Mouse (Mus musculus): ENCODE data around the gene Vamp5. TPM values are rescaled to one million over a fixed set of nuclear protein-coding genes. Genes with fewer than 3 reads are reported as not detected.

Vamp5 gene
- polyA plus RNA-seq (2014; fragmentation: Illumina TruSeq; extraction: RNeasy Lipid Tissue Mini Kit (QIAGEN cat#74804); ENCODE audit: low read depth, low replicate concordance): 93.9 TPM

DNA sequence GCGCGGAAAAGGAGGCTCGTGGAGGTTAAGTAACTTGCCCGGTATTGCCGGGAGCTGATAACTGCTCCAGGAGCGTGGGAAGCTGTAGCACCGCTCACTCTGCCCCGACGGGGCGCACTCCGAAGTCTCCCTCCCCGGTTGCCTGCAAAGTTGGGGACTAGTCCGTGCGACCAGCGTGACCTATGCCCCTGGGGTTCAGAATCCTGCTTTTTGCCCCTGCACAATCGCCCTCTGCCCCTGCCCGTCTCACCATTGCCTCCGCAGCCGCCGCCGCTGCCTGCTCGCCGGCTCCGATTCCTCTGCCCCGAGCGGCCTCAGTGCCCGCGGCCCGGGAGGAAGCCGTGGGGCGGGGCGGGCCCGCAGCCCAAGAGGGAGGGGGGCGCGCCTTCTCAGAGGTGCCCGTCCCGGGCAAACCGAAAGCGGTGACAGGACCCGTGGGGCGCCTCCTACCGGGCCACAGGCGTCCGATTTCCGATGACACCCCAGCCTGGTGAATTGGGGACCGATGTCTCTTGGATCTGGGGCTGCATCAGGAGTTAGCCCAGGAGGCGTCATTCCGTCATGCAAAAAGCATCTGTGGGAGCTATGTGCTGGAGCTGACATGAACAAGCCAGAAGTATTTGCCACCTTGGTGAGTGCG lies at the start of gene Vamp5:
Vamp5 (minus strand) TSS at position 338 of the 640 bp plus-strand sequence.

DNA sequence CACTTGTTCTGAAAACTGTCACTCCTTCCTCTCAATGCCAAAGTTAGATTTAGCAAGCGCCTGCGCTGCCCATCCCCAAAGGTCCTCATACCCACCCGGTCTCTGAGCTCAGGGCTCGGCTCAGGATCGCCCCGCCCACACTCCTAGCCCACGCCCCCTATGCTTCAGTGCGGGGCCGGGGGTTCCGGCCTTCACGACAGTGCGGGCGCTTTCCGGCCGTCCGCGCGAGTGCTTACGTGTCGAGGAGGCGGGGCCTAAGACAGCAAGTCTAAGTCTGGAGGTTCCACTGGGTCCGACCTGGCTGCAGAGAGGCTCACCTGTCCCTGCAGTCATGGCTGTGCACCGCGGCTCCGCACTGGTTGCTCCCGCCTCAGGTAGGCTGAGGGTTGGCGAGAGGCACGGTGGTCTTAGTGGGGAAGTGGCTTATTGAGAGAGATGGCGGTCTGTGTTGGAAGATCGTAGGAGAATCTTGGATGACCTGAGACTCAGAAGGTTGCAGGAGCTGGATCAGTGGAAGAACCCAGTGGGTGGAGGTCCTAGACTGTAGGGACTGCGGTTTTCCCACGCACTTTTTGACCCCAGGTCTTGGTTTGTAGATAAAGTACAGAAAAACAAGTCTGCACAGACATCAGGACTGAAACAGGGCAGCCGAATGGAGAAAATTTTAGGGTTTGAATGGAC lies 33.9 kb upstream of the Vamp5 start, which contains the start of gene Ggcx:
Ggcx (plus strand) TSS at position 233 of the 681 bp plus-strand sequence.

GRCm38 (mm10) chr6:72389941-72390771 lies 9.9 kb upstream of the Vamp5 start, which contains the start of gene Vamp8:
Gene Vamp8 (minus strand): TSS chr6:72390703.

GRCm38 (mm10) chr6:72366844-72367443 lies 13.3 kb downstream of the Vamp5 start, which contains the start of gene Rnf181:
Gene Rnf181 (minus strand): TSS chr6:72366956.

DNA sequence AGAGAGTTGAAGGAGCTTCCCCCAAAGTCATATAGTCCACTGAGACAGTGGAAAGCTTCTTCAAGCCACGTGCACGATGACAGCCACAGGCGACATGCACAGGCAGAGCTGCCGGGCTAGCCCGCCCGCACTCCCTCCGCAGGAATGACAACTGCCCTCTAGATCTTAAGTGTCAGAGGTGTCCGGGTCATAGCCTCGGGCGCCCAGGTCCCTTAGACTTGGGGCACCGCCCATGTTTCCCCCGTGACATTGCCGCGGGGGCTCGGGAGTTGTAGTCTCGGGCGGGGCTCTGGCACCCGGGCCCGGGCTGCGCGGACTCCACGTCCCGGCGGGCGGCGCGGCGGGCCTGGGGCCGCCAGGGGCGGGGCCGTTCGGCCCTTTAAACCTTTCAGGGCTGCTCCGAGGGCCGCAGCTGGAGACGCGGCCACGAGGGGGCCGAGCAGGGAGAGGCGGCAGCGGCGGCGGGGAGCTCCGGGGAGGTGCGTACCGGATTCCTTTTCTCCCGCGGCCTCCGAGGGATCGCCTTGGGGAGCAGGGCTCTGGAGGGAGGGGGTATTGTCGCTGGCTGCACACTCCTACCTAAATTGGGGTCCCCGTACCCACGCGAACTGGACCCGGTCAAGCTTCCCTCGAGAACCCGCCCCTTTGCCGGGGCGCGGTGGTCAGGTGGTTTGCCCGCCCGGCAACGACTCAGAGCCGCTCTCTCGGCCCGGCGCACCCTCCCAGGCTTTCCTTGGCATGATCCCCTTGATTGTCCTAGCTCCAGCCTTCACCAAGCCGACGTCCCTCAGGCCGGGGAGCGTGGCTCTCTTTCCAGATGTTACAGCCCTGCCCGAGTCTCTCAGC lies 25.0 kb downstream of the Vamp5 start, which contains the start of gene Tmem150a:
Tmem150a (plus strand) TSS at position 382 of the 846 bp plus-strand sequence.

GRCm38 (mm10) chr6:72347166-72347941 lies 32.9 kb downstream of the Vamp5 start, which contains the start of gene 0610030E20Rik:
Gene 0610030E20Rik (plus strand): TSS chr6:72347317.

DNA sequence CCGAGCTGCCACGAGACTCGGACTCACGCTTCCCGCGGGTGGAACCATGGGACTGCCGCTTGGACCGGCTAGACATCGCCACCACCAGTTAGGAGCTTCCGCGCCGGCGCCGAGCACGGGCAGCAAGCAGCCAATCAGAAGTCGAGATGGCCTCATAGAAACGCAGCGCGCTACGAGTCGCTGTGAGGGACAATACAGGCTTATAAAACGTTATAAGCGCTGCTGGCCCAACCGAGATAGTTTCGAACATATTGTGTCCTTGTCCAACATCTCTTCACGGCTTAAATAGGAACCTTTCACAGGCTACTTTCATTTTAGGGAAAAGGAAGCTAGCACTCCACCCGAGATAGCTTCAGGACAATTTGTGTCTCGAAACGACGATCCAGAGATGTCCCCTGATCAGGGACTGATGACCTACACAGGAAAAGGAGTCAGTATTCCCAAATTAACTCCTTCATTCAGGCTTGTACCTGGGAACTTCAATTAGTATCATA lies 35.1 kb downstream of the Vamp5 start, which contains the start of gene Usp39:
Usp39 (minus strand) TSS at position 111 of the 494 bp plus-strand sequence.

Other genes starting within 250 kb of the Vamp5 start
- gene Atoh8, start 144.9 kb downstream of the Vamp5 start, polyA plus RNA-seq (2014; fragmentation: Illumina TruSeq; extraction: RNeasy Lipid Tissue Mini Kit (QIAGEN cat#74804); ENCODE audit: low read depth, low replicate concordance): 9.7 TPM
- not detected for gene Sftpb, start 75.9 kb downstream of the Vamp5 start, polyA plus RNA-seq (2014; fragmentation: Illumina TruSeq; extraction: RNeasy Lipid Tissue Mini Kit (QIAGEN cat#74804); ENCODE audit: low read depth, low replicate concordance)
- gene Usp39, start 35.3 kb downstream of the Vamp5 start, polyA plus RNA-seq (2014; fragmentation: Illumina TruSeq; extraction: RNeasy Lipid Tissue Mini Kit (QIAGEN cat#74804); ENCODE audit: low read depth, low replicate concordance): 15.8 TPM
- gene 0610030E20Rik, start 33.2 kb downstream of the Vamp5 start, polyA plus RNA-seq (2014; fragmentation: Illumina TruSeq; extraction: RNeasy Lipid Tissue Mini Kit (QIAGEN cat#74804); ENCODE audit: low read depth, low replicate concordance): 13.1 TPM
- gene Tmem150a, start 25.0 kb downstream of the Vamp5 start, polyA plus RNA-seq (2014; fragmentation: Illumina TruSeq; extraction: RNeasy Lipid Tissue Mini Kit (QIAGEN cat#74804); ENCODE audit: low read depth, low replicate concordance): 40.1 TPM
- 71.2 TPM for gene Rnf181, start 13.5 kb downstream of the Vamp5 start, polyA plus RNA-seq (2014; fragmentation: Illumina TruSeq; extraction: RNeasy Lipid Tissue Mini Kit (QIAGEN cat#74804); ENCODE audit: low read depth, low replicate concordance)
- 110 TPM for gene Vamp8, start 10.2 kb upstream of the Vamp5 start, polyA plus RNA-seq (2014; fragmentation: Illumina TruSeq; extraction: RNeasy Lipid Tissue Mini Kit (QIAGEN cat#74804); ENCODE audit: low read depth, low replicate concordance)
- gene Ggcx, start 33.8 kb upstream of the Vamp5 start, polyA plus RNA-seq (2014; fragmentation: Illumina TruSeq; extraction: RNeasy Lipid Tissue Mini Kit (QIAGEN cat#74804); ENCODE audit: low read depth, low replicate concordance): 23.4 TPM
- 213 TPM for gene Mat2a, start 59.1 kb upstream of the Vamp5 start, polyA plus RNA-seq (2014; fragmentation: Illumina TruSeq; extraction: RNeasy Lipid Tissue Mini Kit (QIAGEN cat#74804); ENCODE audit: low read depth, low replicate concordance)
- gene Sh2d6, start 141.2 kb upstream of the Vamp5 start, polyA plus RNA-seq (2014; fragmentation: Illumina TruSeq; extraction: RNeasy Lipid Tissue Mini Kit (QIAGEN cat#74804); ENCODE audit: low read depth, low replicate concordance): not detected
- 18.2 TPM for gene Capg, start 163.9 kb upstream of the Vamp5 start, polyA plus RNA-seq (2014; fragmentation: Illumina TruSeq; extraction: RNeasy Lipid Tissue Mini Kit (QIAGEN cat#74804); ENCODE audit: low read depth, low replicate concordance)
- 23.2 TPM for gene Elmod3, start 217.9 kb upstream of the Vamp5 start, polyA plus RNA-seq (2014; fragmentation: Illumina TruSeq; extraction: RNeasy Lipid Tissue Mini Kit (QIAGEN cat#74804); ENCODE audit: low read depth, low replicate concordance)
- 61.5 TPM for gene Retsat, start 218.0 kb upstream of the Vamp5 start, polyA plus RNA-seq (2014; fragmentation: Illumina TruSeq; extraction: RNeasy Lipid Tissue Mini Kit (QIAGEN cat#74804); ENCODE audit: low read depth, low replicate concordance)
- 62.4 TPM for gene Tgoln1, start 236.5 kb upstream of the Vamp5 start, polyA plus RNA-seq (2014; fragmentation: Illumina TruSeq; extraction: RNeasy Lipid Tissue Mini Kit (QIAGEN cat#74804); ENCODE audit: low read depth, low replicate concordance)

All from heart, adult 10 weeks (tissue).